Comparison of ENCODE assay signal across 8 mouse cellular contexts in genomic region chrX:151096171-151097058, GRCm38 (mm10). TPM values are rescaled to one million over a fixed set of nuclear protein-coding genes. Genes with fewer than 3 reads are reported as not detected.
DNase-seq lines count a peak whose midpoint lies in the region; ATAC-seq and TF ChIP-seq lines count a peak whose summit lies in the region.

TSS of gene Tsr2 (minus strand) at chrX:151096543.

- peak within 1 kb of the TSS; percentile 67 for H3K4me3 ChIP-seq in forebrain, embryonic 13.5 days
- H3K4me3 ChIP-seq in liver, postnatal 0 days (ENCODE audit: low read depth, low read length): peak within 1 kb of the TSS; percentile 66
- peak within 1 kb of the TSS; percentile 56 for H3K4me3 ChIP-seq in neural tube, embryonic 15.5 days (replicated peaks)

- peak; percentile 51 for TF ChIP-seq CTCF in liver, postnatal 0 days (IDR thresholded peaks at IDR 0.05; ENCODE audit: low read depth)

- TF ChIP-seq EP300 in liver, postnatal 0 days (IDR thresholded peaks at IDR 0.05; ENCODE audit: low read depth): no peak

- peak within 1 kb of the TSS; percentile 68 for H3K9ac ChIP-seq in forebrain, embryonic 13.5 days
- peak within 1 kb of the TSS; percentile 65 for H3K9ac ChIP-seq in liver, postnatal 0 days (replicated peaks)
- peak within 1 kb of the TSS; percentile 52 for H3K9ac ChIP-seq in neural tube, embryonic 15.5 days (replicated peaks)

- intact Hi-C loops in heart, postnatal 10 days (cut with DNase I): loop anchor here (2.0 kb wide), 1 partner anchor 80 kb away; the partner anchor contains the start of gene Gnl3l

- H3K4me1 ChIP-seq in forebrain, embryonic 13.5 days: peaks cover 8% of the 10 kb centered on the region
- no peaks in the 10 kb centered on the region for H3K4me1 ChIP-seq in liver, postnatal 0 days (ENCODE audit: insufficient read depth)
- H3K4me1 ChIP-seq in neural tube, embryonic 15.5 days: peaks cover 8% of the 10 kb centered on the region

- peak within 1 kb of the TSS; percentile 65 for H3K4me2 ChIP-seq in forebrain, embryonic 13.5 days
- H3K4me2 ChIP-seq in liver, postnatal 0 days (ENCODE audit: low read depth, low read length): peak within 1 kb of the TSS; percentile 75
- peak within 1 kb of the TSS; percentile 56 for H3K4me2 ChIP-seq in neural tube, embryonic 15.5 days

- no peaks in the 10 kb centered on the region for H3K27me3 ChIP-seq in forebrain, embryonic 13.5 days
- H3K27me3 ChIP-seq in liver, postnatal 0 days (ENCODE audit: insufficient read depth, low read length): no peaks in the 10 kb centered on the region
- H3K27me3 ChIP-seq in neural tube, embryonic 15.5 days (replicated peaks): no peaks in the 10 kb centered on the region

- peak; percentile 95 for ATAC-seq in cerebellum, adult (ENCODE audit: insufficient number of reproducible peaks, low FRiP score, low TSS enrichment)
- peak; percentile 97 for ATAC-seq in forebrain, embryonic 13.5 days
- ATAC-seq in liver, postnatal 0 days: peak; percentile 94
- peak; percentile 93 for ATAC-seq in neural tube, embryonic 15.5 days (ENCODE audit: low FRiP score)

- DNase-seq in ES-CJ7 (ENCODE audit: low read depth, low spot score): peak; percentile 81
- DNase-seq in heart, postnatal 10 days: peak; percentile 79 to 80
- peak; percentile 28 for DNase-seq in large intestine, adult 2 months (ENCODE audit: low read depth, low spot score)
- peak; percentile 69 for DNase-seq in liver, postnatal 0 days
- DNase-seq in testis, postnatal 14 days (ENCODE audit: low spot score): peak; percentile 79

- H3K27ac ChIP-seq in forebrain, embryonic 13.5 days: no peak within 1 kb of the TSS
- peak within 1 kb of the TSS; percentile 61 for H3K27ac ChIP-seq in liver, postnatal 0 days (ENCODE audit: low read depth)
- H3K27ac ChIP-seq in neural tube, embryonic 15.5 days (replicated peaks): peak within 1 kb of the TSS; percentile 63

- H3K36me3 ChIP-seq in forebrain, embryonic 13.5 days (ENCODE audit: poor library complexity, severe bottlenecking): no peaks in the 10 kb centered on the region
- H3K36me3 ChIP-seq in liver, postnatal 0 days (replicated peaks; ENCODE audit: insufficient read depth, low read length): no peaks in the 10 kb centered on the region
- H3K36me3 ChIP-seq in neural tube, embryonic 15.5 days: no peaks in the 10 kb centered on the region

- no peaks in the 10 kb centered on the region for H3K9me3 ChIP-seq in forebrain, embryonic 13.5 days (replicated peaks)
- H3K9me3 ChIP-seq in liver, postnatal 0 days (ENCODE audit: low read length): no peaks in the 10 kb centered on the region
- no peaks in the 10 kb centered on the region for H3K9me3 ChIP-seq in neural tube, embryonic 15.5 days (replicated peaks)

- WGBS in forebrain, embryonic 13.5 days: 30% methylated on average over 35 of the region's 35 CpGs
- 26% methylated on average over 35 of the region's 35 CpGs for WGBS in large intestine, adult 2 months
- 19% methylated on average over 35 of the region's 35 CpGs for WGBS in liver, postnatal 0 days (ENCODE audit: insufficient replicate concordance)
- 26% methylated on average over 35 of the region's 35 CpGs for WGBS in neural tube, embryonic 15.5 days

RNA-seq across cellular contexts. Expression of gene Tsr2, which starts in this region (rescaled TPM):
- 37.9 and 40.9 TPM in 2 replicates for polyA plus RNA-seq in forebrain, embryonic 13.5 days (2015; fragmentation: Nextera tagmentation; extraction: Ambion mirVana)
- total RNA-seq in heart, postnatal 10 days (2021): 10 to 100 TPM; 11.4 to 13.8 TPM
- 4.5 and 4.7 TPM in 2 replicates for polyA plus RNA-seq in large intestine, adult 2 months (2012; rRNA removed)
- polyA plus RNA-seq in liver, postnatal 0 days (2015; fragmentation: Nextera tagmentation; extraction: Ambion mirVana): 9.4 and 9.9 TPM in 2 replicates
- polyA plus RNA-seq in neural tube, embryonic 15.5 days (2015; fragmentation: Nextera tagmentation; extraction: Ambion mirVana): 37.5 and 39.7 TPM in 2 replicates

Comparison
In these comparisons a context has a peak if more than half of its experiments do, and no peak if none do; other contexts are left out.
1. DNase-seq: peak in every context shown above with its lines; median percentile 81 in ES-CJ7; 80 in heart, postnatal 10 days; 79 in testis, postnatal 14 days; 69 in liver, postnatal 0 days; 28 in large intestine, adult 2 months.